Mouse (Mus musculus): ENCODE measurements around the gene Cap1.

DNA sequence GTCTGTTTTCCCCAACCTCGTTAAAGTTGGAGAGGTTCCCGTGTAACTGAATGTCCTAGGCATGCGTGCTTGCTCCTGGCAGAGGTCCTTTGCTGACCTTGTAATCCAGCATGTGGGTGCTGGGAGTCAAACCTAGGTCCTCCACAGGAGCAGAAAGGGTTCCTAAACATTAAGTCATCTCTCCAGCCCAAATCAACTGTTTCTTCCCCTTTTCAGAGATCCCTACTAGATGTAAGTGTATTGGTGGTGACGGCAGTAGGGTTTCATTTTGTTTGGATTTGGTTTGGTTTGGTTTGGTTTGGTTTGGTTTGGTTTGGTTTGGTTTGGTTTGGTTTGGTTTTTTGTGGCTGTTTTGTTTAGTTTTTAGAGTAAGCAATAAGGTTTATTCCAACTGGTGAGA, 11.9 kb upstream of the Cap1 start:
- no peak for TF ChIP-seq POLR2A (IDR thresholded peaks at IDR 0.05; ENCODE audit: control insufficient read depth, extremely low read depth, insufficient read depth, low read length, poor library complexity)
- no peak for TF ChIP-seq CTCF (IDR thresholded peaks at IDR 0.05; ENCODE audit: borderline replicate concordance, control insufficient read depth, extremely low read depth, insufficient read depth, low read length, poor library complexity)

Data from thymus, adult 2 months (tissue).